Mouse (Mus musculus) midbrain, embryonic 13.5 days (tissue): ENCODE measurements around the gene Catsper1. TPM values are rescaled to one million over a fixed set of nuclear protein-coding genes. Genes with fewer than 3 reads are reported as not detected.
A peak's percentile ranks its signal among the peaks of the same experiment; 100 is the strongest.
"Not testable (repeated sequence)": the region's sequence is repeated elsewhere in the genome, so short reads cannot be mapped to it uniquely, and the experiment has no call there.

Experiments
- ATAC-seq: fragments of 200-750 bp; cut with Nextera tagmentation; 2 replicates; pipeline ENCODE4 v1.8.0; 2017; ENCODE audit warnings: mild to moderate bottlenecking, moderate TSS enrichment, moderate library complexity
- H3K27ac ChIP-seq: fragments of 300-500 bp; sonication (generic); 2 replicates; pipeline ENCODE4 v1.5.1; 2015; ENCODE audit warnings: inconsistent platforms, mild to moderate bottlenecking, moderate library complexity
- H3K27me3 ChIP-seq: fragments of 300-500 bp; sonication (generic); 2 replicates; pipeline ENCODE4 v1.6.1; 2015; ENCODE audit warnings: mild to moderate bottlenecking, inconsistent platforms
- H3K36me3 ChIP-seq: fragments of 300-500 bp; sonication (generic); 2 replicates; pipeline ENCODE4 v1.6.1; 2015; ENCODE audit warnings: mild to moderate bottlenecking, inconsistent platforms
- H3K4me1 ChIP-seq: fragments of 300-500 bp; sonication (generic); replicated peaks from 2 replicates; pipeline ENCODE4 v1.6.1; 2015; ENCODE audit warnings: inconsistent platforms
- H3K4me2 ChIP-seq: fragments of 300-500 bp; sonication (generic); replicated peaks from 2 replicates; pipeline ENCODE4 v1.6.1; 2015; ENCODE audit warnings: moderate library complexity, mild to moderate bottlenecking, inconsistent platforms
- H3K4me3 ChIP-seq: fragments of 300-500 bp; sonication (generic); replicated peaks from 2 replicates; pipeline ENCODE4 v1.5.1; 2015; ENCODE audit warnings: mild to moderate bottlenecking, inconsistent platforms
- H3K9ac ChIP-seq: fragments of 300-500 bp; sonication (generic); replicated peaks from 2 replicates; pipeline ENCODE4 v1.6.1; 2015; ENCODE audit warnings: mild to moderate bottlenecking, inconsistent platforms
- H3K9me3 ChIP-seq: fragments of 300-500 bp; sonication (generic); 2 replicates; pipeline ENCODE4 v1.6.1; 2016; ENCODE audit warnings: mild to moderate bottlenecking, inconsistent platforms
- WGBS: fragments of 180-500 bp; shearing (Covaris S2); methylation state at CpG from one replicate; pipeline ENCODE4 v1.1.7; 2015; 5-methylcytosine and 5-hydroxymethylcytosine counted together
- polyA plus RNA-seq: library from polyadenylated mRNA; unstranded; fragments of >200 nt; fragmentation: Nextera tagmentation; extraction: Ambion mirVana; gene quantifications from 2 replicates; pipeline ENCODE4 v1.2.1, GENCODE M21; 2015

The Catsper1 gene
- polyA plus RNA-seq, 1 experiment from 2014 or later, result not detected

DNA sequence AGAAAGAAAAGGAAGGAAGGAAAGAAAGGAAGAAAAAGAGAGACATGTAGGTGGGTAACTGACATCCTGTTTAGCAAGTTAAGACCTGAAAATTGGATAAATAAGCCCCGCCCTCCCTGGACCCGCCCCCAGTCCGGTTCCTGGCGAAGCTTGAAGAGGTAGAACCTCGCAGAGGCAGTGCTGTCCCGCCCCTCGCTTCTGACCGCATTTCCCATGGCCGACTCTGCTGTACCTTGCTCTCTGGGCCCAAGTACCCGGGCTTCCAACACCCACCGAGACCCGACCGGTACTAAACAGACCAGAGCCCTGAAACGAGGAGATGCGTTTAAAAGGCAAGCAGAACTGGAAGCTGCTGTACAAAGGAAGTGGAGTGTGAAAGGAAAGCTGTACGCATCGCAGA, 11.7 kb upstream of the Catsper1 start:
- Histone ChIP-seq H3K4me2 (no peak overlapping the region), H3K36me3 (no peaks in the 10 kb centered on the region), H3K27ac (no peak overlapping the region), H3K27me3 (no peaks in the 10 kb centered on the region), H3K4me1 (no peaks in the 10 kb centered on the region), H3K9ac (no peak overlapping the region), H3K4me3 (no peak overlapping the region), H3K9me3 (no peaks in the 10 kb centered on the region)
- ATAC-seq, result no peak
- WGBS, result 56% methylated on average over 17 of the region's 17 CpGs

GRCm38 (mm10) chr19:5327970-5328369, 7.6 kb upstream of the Catsper1 start:
- no peak for ATAC-seq
- Histone ChIP-seq H3K27ac (no peak overlapping the region), H3K4me3 (no peak overlapping the region), H3K4me2 (no peak overlapping the region), H3K9me3 (no peaks in the 10 kb centered on the region), H3K27me3 (no peaks in the 10 kb centered on the region), H3K36me3 (no peaks in the 10 kb centered on the region), H3K4me1 (no peaks in the 10 kb centered on the region), H3K9ac (no peak overlapping the region)
- WGBS, result 76% methylated on average over 19 of the region's 19 CpGs

- H3K9ac ChIP-seq, result no peak overlapping the region
- H3K4me3 ChIP-seq, result no peak overlapping the region
Measured at GRCm38 (mm10) chr19:5334741-5335140, 800 bp upstream of the Catsper1 start.

DNA sequence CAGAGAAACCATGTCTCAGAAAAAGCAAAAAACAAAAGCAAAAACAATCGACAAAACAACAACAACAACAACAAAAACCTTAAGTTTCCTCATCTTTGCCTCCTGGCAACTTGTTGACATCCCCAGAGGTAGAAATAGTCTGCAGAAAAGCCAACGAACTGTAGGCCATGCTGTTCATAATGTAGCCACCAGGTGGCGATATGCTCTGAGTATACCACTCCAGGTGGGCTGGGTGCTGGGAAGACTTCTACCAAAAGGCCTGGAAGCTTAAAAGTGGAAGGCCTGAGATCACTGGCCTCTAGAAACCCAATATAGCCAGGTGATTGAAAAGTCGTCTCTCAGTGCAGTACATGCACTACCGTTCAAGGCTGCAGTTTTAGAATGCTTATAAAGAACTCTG, 2.4 kb downstream of the Catsper1 start:
- 22% methylated on average over 5 of the region's 5 CpGs for WGBS
- H3K9me3 ChIP-seq, result no peaks in the 10 kb centered on the region
- H3K4me3 ChIP-seq, result no peak overlapping the region
- no peak overlapping the region for H3K4me2 ChIP-seq
- H3K4me1 ChIP-seq, result no peaks in the 10 kb centered on the region
- no peak for ATAC-seq
- no peak overlapping the region for H3K9ac ChIP-seq
- H3K36me3 ChIP-seq, result no peaks in the 10 kb centered on the region
- H3K27ac ChIP-seq, result no peak overlapping the region
- no peaks in the 10 kb centered on the region for H3K27me3 ChIP-seq

More at GRCm38 (mm10) chr19:5334741-5335140, 800 bp upstream of the Catsper1 start:
- no peak overlapping the region for H3K27ac ChIP-seq
- no peak overlapping the region for H3K4me2 ChIP-seq
- H3K36me3 ChIP-seq, result no peaks in the 10 kb centered on the region
- WGBS, result 80% methylated on average over 5 of the region's 5 CpGs
- no peaks in the 10 kb centered on the region for H3K9me3 ChIP-seq
- ATAC-seq, result no peak
- H3K4me1 ChIP-seq, result no peaks in the 10 kb centered on the region
- H3K27me3 ChIP-seq, result no peaks in the 10 kb centered on the region

DNA sequence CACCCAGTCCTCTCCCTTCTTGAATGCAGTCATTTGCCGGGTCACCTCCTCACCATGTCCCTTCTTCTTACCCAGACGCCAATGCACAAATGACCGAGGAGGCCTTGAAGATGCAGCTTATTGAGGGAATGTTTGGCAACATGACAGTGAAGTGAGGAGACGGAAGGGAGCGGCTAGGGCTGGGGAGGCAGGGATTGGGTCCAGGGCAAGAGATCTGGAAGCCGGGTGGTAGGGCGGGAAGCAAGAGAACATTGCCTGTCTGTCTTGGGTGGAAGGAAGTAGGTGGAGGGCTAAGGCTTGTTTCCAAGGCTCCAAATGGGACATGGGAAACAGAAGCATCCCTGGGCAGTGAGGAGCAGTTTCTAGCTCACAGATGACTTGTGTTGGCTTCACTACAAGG, 5.8 kb downstream of the Catsper1 start:
- Histone ChIP-seq H3K4me2 (no peak overlapping the region), H3K36me3 (no peaks in the 10 kb centered on the region), H3K9me3 (no peaks in the 10 kb centered on the region), H3K4me3 (no peak overlapping the region), H3K4me1 (no peaks in the 10 kb centered on the region), H3K9ac (no peak overlapping the region), H3K27ac (no peak overlapping the region), H3K27me3 (no peaks in the 10 kb centered on the region)
- WGBS, result 94% methylated on average over 7 of the region's 7 CpGs
- no peak for ATAC-seq

DNA sequence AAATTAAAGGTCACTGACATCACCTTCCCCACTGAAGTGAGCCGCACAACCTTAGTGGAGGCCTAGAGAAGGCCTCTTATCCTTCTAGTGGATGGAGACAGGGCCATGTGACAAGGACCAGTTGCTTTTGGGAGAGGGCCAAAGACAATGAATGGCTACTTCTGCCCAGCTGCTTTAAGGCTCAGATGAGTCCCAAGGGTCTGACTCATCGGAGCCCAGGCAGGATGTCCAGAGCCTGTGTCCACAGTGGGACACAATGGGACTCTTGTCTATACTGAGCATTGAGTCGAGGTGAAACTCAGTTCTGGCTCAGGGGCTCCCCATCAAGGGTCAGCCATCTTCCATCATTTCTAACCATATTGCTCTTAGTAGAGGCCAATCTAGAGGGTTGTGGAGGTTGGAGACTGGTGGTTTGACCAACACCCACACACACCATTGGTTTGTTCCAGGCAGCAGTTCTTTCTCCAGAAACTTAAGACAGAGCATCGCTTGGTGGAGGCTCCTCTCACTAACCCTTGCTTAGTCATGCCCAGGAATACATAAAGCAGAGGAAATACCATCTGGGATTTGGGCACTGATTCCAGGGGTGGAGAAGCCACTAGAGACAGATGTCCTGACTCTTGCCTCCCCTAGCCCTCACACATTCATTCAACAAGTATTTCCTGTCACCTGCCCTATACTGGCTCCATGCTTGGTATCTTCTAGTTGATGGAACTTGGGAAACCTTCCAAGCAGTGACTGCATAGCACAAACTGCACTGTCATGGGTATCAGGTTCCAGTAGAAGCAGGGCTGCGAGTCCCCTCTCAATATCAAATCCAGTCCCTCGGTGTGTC, 10.0 kb downstream of the Catsper1 start:
- 80% methylated on average over 6 of the region's 6 CpGs for WGBS
- no peaks in the 10 kb centered on the region for H3K36me3 ChIP-seq
- H3K4me1 ChIP-seq, result peaks cover 5% of the 10 kb centered on the region
- 0 out of 2 replicates have a peak, but pooled peaks cover under 1% of the 10 kb centered on the region for H3K27me3 ChIP-seq
- H3K4me2 ChIP-seq, result no peak overlapping the region
- H3K4me3 ChIP-seq, result no peak overlapping the region
- no peak overlapping the region for H3K27ac ChIP-seq
- H3K9me3 ChIP-seq, result no peaks in the 10 kb centered on the region
- ATAC-seq, result no peak
- no peak overlapping the region for H3K9ac ChIP-seq

- no peak overlapping the region for H3K4me3 ChIP-seq
- 81% methylated on average over 6 of the region's 6 CpGs for WGBS
- H3K9me3 ChIP-seq, result no peaks in the 10 kb centered on the region
- 0 out of 2 replicates have a peak, but pooled peaks cover 2% of the 10 kb centered on the region for H3K27me3 ChIP-seq
- no peak overlapping the region for H3K4me2 ChIP-seq
- H3K36me3 ChIP-seq, result no peaks in the 10 kb centered on the region
- no peak overlapping the region for H3K9ac ChIP-seq
- peak; percentile 14; the same call in 1 of the 2 replicates for ATAC-seq
- H3K4me1 ChIP-seq, result peaks cover 5% of the 10 kb centered on the region
- H3K27ac ChIP-seq, result no peak overlapping the region
Measured at GRCm38 (mm10) chr19:5348064-5348463, 12.5 kb downstream of the Catsper1 start.

DNA sequence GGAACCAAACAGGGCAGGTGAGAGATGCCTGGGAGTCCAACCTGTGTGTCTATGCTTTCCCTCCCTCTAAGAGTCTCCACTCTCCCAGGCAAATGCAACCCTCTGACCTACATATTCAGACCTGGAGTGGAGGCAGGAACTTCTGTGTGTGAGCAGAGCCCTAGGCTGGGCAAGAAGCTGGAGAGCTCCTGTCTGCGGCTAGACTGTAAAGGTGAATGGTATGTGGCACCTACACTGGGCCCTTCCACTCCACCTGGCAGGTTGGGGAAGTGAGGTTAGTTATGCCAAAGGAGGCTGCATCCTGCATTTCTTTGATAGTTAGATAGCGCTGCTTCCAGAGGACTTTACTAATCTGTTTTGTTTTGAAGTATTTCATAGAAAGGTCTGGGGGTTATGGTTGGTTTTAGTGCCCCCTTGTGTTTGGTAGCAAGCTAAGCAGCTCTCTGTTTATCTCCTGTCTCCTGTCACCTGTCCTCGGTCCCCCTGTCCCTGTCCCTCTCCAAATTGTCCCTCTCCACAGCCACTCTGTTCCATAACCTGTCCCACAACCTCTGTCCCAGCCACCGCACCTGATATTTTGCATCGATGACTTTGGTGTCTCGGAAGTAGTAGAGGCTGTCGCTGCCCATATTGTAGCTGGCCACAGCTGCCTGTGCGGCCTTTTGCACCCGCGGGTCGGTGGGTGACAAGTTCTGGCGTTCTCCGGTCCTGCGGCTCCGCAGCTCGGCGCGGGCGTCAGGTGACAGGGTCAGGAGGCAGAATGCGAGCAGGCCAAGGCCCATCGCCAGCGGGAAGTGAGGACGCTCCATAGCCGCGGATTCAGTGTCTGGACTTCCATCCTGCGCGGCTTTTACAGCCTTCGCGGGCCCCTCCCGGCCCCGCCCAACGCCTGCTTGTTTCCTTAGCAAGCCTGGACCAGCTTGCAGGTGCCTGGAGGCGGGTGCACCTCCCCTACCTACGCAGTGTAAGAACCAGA, 13.3 kb downstream of the Catsper1 start:
- Histone ChIP-seq H3K9ac (peak overlapping the region; percentile 66), H3K9me3 (no peaks in the 10 kb centered on the region), H3K4me3 (peak overlapping the region; percentile 40), H3K36me3 (no peaks in the 10 kb centered on the region), H3K4me1 (peaks cover 5% of the 10 kb centered on the region), H3K27me3 (0 out of 2 replicates have a peak, but pooled peaks cover 2% of the 10 kb centered on the region), H3K4me2 (peak overlapping the region; percentile 63), H3K27ac (no peak overlapping the region)
- 5% methylated on average over 34 of the region's 34 CpGs for WGBS
- peak; percentile 56; the same call in 1 of the 2 replicates for ATAC-seq

DNA sequence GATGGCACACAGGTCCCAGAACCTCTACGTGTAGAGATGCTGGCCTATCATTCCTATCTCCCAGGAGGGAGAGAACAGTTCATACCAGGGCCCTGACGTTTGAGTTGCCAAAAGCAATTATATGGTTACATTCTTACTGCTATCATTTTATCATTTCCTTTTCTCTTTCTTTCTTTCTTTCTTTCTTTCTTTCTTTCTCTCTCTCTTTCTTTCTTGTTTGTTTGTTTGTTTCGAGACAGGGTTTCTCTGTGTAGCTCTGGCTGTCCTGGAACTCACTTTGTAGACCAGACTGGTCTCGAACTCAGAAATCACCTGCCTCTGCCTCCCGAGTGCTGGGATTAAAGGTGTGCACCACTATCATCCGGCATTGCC, 13.9 kb downstream of the Catsper1 start, which contains the start of gene Cst6:
Gene Cst6, minus strand, starts transcription at position 73 of the 372 bp plus-strand sequence.
- Histone ChIP-seq H3K4me3 (peak within 1 kb of the TSS; percentile 40), H3K9ac (peak within 1 kb of the TSS; percentile 66), H3K4me2 (peak within 1 kb of the TSS; percentile 63)
- not testable (repeated sequence) for H3K27me3 ChIP-seq, H3K4me1 ChIP-seq, H3K36me3 ChIP-seq, ATAC-seq, H3K9me3 ChIP-seq, H3K27ac ChIP-seq
- WGBS, result 65% methylated on average over 6 of the region's 6 CpGs

DNA sequence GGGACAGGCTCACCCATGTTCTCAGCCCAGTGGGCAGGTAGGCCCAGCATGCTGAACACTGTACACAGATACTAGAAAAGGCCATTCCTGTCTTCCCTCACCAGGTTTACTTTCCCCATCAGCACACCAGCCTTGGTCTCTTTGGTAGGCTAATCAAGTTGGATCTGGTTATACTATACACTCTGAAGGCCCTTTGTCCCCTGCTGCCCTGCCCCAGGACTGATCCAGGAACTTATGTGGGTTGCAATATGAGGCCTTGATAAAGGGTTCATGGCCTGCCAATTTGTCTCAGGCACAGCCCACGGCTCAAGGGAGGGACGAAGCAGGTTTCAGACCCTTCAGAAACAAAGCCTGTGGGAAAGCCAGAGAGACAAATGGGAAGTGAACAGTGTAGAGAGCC, 18.1 kb downstream of the Catsper1 start:
- Histone ChIP-seq H3K9ac (no peak overlapping the region), H3K4me3 (no peak overlapping the region), H3K36me3 (no peaks in the 10 kb centered on the region), H3K27me3 (0 out of 2 replicates have a peak, but pooled peaks cover 2% of the 10 kb centered on the region), H3K4me2 (no peak overlapping the region), H3K4me1 (peaks cover 5% of the 10 kb centered on the region), H3K9me3 (no peaks in the 10 kb centered on the region), H3K27ac (no peak overlapping the region)
- no peak for ATAC-seq
- WGBS, result 91% methylated on average over 2 of the region's 2 CpGs

GRCm38 (mm10) chr19:5356080-5356479, 20.5 kb downstream of the Catsper1 start:
- no peak for ATAC-seq
- Histone ChIP-seq H3K4me3 (no peak overlapping the region), H3K4me2 (no peak overlapping the region), H3K27me3 (no peaks in the 10 kb centered on the region), H3K9me3 (no peaks in the 10 kb centered on the region), H3K4me1 (no peaks in the 10 kb centered on the region), H3K9ac (no peak overlapping the region), H3K27ac (no peak overlapping the region), H3K36me3 (no peaks in the 10 kb centered on the region)
- no CpG with 5 or more reads among the region's 1 CpGs for WGBS

- no peaks in the 10 kb centered on the region for H3K27me3 ChIP-seq
- no peak overlapping the region for H3K4me2 ChIP-seq
- H3K4me3 ChIP-seq, result no peak overlapping the region
- H3K27ac ChIP-seq, result no peak overlapping the region
- WGBS, result 91% methylated on average over 2 of the region's 2 CpGs
- no peak for ATAC-seq
- H3K9ac ChIP-seq, result no peak overlapping the region
- peaks cover 22% of the 10 kb centered on the region for H3K36me3 ChIP-seq
- H3K9me3 ChIP-seq, result no peaks in the 10 kb centered on the region
- H3K4me1 ChIP-seq, result peaks cover 8% of the 10 kb centered on the region
Measured at GRCm38 (mm10) chr19:5362186-5362585, 26.6 kb downstream of the Catsper1 start.
